Mouse (Mus musculus): ENCODE measurements around the gene Hoxa11.

DNA sequence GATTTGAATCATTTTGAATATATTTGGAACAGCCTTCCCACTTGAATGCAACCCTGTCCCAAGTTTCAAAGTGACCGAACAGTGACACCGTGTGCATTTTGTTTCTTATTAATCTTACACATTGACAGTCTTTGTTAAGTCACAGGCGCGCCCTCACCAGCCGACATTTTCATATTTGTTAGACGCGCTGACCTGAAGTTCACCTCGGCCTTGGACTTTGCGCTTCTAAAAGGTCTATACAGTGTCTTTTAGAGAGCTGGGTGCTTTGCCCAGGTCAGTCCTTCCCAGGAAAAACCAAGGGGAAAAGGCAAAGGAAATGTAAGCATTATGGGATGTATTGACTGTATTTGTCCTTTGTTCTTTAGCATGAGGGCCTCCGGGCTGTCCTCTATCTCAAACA, 50.9 kb downstream of the Hoxa11 start:
- TF ChIP-seq CTCF (conservative IDR thresholded peaks at IDR 0.05; ENCODE audit: low read length) = no peak
- TF ChIP-seq POU5F1 (IDR thresholded peaks at IDR 0.05; ENCODE audit: borderline replicate concordance, low read length) = no peak

Measured in E14TG2a.4 (cell line).